Mouse (Mus musculus): ENCODE results near the gene Pank2.
"Not testable (repeated sequence)": the region's sequence is repeated elsewhere in the genome, so short reads cannot be mapped to it uniquely, and the experiment has no call there.

Pank2 gene

DNA sequence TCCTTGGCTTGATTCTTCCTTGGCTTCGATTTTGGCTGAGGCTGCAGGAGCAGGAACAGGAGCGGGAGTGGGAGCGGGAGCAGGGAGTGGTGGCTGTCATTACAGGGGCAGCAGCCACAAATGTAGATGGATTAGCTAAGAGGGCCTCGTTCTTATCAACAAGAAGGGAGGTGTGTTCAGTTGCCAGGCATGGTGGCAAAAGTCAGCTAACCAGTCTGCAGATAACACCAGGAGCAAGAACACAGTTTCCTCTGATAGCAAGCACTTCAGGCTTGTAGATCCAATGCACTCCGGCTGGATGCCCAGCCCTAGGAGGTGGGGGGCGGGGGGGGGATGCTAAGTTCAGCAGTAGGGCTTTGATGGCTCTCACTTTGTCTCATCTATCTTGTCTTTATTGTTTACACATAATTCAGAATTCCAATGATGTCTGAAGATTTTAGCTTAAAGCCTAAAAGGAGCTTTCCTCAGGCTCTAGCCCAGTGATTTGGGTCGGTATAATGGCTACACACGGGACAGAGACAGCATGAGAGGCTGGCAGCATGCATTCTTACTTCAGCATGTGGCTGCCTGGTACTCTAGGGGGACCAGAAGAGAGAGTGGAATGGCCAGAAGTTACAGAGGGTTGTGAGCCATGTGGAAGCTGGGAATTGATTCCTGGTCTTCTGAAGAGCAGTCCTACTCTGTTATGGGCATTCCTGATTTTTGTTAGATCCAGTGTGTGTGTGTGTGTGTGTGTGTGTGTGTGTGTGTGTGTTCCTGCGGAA is 1.6 kb upstream of the Pank2 start:
- no peak for DNase-seq (ENCODE audit: extremely low spot score, low spot score)

DNA sequence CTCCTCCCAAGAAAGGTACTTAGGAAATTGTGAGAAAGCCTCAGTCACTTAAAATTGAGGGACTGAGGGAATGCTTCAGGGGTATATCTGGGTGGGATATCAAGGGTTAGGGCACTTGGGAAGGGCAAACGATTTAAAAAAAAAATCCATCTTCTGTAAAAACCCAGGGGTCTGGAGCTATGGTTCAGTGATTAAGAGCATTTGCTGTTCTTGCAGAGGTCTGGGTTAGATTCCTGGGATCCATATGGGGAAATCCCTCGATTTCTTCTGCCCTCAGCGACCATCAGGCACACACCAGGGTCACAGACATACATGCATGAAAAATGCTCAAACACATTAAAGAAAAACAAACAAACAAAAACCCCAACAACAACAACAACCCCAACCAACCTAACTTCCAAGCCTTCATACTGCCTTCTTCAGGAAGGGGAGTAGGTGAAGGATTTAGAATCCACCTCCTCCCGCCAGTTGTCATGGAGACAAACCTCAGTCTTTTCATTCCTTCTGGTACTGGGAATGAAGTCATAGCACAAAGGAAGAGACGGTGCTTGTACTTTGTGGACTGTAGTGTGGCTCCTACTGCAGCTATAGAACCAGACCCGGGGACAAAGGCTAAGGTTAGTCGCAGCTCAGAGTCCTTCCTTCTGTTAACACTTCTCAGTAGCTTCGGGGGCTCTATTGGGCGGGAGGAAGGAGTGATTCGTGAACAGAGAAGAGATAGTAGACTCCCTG is 648 bp upstream of the Pank2 start:
- no peak for DNase-seq (ENCODE audit: extremely low spot score, low spot score)

DNA sequence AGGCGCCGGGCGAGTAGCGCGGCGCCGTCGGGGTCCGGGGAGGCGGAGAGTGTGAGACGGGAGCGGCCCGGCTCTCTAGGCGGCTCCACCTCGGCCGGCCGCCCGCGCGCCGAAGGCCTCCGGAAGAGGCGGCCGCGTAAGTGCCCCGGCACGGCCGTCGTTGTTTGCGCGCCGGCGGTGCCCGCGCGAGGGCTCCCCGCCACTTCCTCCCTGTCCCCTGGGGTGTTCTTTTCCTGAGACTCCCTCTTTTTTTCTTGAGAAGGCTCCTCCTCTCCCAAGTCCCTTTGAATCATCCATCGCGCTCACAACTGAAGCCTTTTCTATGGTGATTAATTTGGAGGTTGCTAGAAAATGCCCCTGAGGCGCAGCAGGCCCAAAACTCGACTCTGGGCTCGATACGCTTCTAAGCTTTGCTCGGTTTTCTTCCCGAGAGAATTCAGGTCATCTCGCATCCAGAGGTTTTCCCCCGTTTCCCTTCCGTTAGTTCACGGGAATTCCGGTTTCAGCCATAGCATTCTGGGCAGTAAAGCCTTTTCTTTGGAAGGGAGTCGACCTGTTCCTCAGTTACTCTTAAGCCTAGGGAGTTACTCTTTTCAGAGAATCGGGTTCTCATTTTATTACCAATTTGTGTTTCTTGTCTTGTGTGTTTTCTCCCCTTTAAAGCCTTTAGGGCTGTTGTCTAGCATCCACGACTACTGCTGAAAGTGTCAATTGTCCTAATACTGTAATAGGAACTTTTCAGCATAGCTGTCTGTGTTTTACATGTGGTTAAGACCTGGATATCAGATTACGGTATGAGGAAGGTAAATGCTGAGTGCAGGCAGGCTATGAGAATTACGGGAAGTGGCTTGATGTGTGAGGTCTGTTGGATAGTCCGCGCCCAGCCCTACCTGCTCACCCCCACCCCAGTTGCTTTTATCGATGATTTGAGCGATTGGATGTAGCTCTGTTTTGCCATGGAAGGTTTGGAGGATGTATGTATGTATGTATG is 680 bp downstream of the Pank2 start:
- DNase-seq (ENCODE audit: extremely low spot score, low spot score), result peak; percentile 28

DNA sequence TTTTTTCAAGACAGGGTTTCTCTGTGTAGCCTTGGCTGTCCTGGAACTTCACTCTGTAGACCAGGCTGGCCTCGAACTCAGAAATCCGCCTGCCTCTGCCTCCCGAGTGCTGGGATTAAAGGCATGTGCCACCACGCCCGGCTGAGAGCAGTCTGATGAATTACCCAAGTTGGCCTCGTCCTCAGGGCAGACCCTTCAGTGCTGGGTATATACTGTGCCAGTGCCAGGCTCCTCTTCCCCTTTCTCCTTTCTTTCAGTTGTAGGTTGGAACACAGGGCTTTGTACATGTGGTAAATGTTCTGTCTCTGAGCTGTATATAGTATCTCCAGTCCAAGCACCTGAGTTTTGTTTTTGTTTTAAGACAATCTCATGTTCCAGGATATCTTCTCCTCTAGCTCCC is 1.7 kb downstream of the Pank2 start:
- DNase-seq (ENCODE audit: extremely low spot score, low spot score), result no peak

DNA sequence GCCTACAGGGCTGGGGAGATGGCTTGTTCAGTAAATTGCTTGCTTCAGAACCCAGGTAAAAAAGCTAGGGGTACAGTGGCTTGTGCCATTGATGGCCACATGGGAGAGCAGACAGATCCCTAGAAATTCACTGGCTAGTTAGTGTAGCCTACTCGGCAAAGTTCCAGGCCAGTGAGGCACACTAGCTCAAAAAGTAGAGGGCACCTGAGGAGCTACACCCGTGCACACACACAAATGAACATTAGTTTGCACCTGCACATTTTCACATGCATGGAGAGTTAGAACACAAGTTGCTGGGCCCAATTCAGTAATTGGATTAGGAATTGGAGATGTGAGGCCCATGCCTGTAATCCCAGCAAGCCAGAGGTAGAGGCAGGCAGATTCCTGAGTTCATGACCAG is 2.8 kb downstream of the Pank2 start:
- DNase-seq (ENCODE audit: extremely low spot score, low spot score), result no peak

DNA sequence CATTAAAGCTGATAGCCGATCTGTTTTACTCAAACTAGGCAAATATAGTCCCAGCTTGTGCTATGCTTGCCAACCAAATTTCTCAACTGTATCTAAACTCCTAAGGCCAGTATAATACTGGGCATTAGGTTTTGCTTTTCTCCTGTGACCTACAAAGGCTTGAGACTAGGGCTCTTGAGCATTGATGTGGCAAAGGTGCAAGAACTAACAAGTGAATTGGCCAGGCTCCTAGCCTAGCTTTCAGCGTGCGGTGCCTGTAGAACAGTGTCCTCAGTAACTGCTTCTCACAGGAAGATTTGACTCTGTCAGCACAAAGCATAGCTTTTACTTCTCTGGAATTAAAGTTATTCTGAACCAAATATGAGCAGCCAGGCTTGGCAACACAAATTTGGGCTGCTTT is 13.2 kb downstream of the Pank2 start:
- DNase-seq (ENCODE audit: extremely low spot score, low spot score), result no peak

DNA sequence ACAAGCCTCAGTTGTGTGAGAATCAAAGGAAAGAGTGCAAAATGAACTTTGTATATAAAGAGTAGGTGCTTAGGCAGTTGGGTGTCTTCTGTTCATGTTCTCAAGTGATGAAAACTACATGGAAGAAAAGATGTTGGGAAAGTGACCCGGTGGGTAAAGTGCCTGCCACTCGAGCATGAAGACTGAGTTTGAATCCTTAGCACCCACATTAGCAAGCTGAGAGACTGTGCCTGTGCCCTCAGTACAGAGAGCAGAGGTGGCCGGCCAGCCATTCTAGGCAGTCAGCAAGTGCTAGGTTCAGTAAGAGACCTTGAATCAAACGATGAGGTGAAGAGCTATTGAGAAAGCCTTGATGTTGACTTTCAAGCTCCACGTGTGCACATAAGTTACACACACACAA is 14.4 kb downstream of the Pank2 start:
- DNase-seq (ENCODE audit: extremely low spot score, low spot score), result no peak

DNA sequence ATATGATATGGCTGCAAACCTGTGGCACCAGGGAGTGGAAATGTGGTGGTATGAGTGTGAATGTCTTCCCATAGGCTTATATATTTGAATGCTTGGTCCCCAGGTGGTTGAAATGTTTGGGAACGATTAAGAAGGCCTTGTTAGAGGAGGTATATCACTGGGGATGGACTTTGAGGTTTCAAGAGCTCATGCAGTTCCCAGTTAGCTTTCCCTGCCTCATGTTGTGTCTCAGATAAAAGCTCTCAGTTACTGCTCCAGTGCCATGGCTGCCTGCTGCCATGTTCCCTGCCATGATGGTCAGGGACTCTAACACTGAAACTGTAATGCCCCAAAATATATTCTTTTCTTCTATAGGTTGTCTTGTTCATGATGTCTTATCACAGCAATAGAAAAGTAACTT is 19.3 kb downstream of the Pank2 start:
- DNase-seq (ENCODE audit: extremely low spot score, low spot score), result no peak

DNA sequence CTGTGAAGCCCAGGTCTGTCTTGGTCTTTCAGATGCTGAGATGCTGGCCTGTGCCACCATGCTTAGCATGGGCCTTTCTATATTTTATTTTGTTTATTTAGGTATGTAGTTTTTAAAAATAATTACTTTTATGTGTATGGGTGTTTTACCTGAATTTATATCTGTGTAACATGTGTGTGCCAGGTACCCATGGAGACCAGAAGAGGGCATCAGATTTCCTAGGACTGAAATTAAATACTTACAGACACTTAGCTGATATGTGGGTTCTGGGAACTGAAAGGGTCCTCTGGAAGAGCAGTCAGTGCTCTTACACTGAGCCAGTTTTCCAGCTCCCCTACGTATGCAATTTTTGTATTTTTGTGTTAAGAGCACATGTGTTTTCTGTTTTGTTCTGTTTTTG is 24.0 kb downstream of the Pank2 start:
- DNase-seq (ENCODE audit: extremely low spot score, low spot score), result no peak

DNA sequence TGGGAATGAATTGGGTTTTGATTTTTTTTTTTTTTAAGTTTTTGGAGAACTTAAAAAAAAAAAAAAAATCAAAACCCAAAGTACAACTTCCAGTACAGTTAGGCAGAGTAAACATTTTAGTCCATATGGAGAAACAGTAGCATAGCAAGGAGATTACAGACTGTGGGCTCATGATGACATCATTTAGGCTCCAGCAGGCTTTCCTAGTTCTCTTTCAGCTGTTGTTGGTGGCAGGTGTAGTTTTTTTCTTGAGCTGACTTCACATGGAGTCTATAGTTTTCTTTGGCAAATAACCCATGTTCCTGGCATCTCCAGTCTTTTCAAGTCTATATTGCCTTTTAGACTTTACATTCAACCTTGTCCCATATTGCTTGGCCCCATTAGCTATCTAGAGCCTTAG is 28.4 kb downstream of the Pank2 start:
- DNase-seq (ENCODE audit: extremely low spot score, low spot score), result no peak

DNA sequence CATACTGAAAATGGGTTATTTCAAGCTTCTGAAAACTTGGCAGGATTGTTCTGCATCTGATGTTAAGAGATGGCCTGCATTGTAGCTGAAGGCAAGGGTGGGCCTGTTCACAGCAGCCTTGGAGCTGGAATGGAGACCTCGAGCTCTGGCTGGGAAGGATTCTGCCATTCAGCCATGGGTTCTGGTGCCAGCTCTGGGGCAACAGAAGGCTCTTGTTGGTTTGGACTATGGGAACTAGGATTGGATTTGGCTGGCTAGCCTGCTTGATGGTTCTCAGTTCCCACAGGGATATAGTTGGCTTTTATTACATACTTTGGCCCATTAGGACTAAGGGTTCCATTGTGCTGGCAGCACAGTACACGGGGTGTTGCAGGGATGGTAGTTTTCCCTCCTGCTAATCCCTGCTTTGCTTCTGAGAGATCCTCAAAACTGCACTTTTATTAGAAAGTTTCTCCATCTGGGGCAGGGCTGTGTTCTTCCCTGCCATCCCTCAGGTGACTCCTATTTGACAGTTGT is 34.5 kb downstream of the Pank2 start:
- DNase-seq (ENCODE audit: extremely low spot score, low spot score), result no peak

DNA sequence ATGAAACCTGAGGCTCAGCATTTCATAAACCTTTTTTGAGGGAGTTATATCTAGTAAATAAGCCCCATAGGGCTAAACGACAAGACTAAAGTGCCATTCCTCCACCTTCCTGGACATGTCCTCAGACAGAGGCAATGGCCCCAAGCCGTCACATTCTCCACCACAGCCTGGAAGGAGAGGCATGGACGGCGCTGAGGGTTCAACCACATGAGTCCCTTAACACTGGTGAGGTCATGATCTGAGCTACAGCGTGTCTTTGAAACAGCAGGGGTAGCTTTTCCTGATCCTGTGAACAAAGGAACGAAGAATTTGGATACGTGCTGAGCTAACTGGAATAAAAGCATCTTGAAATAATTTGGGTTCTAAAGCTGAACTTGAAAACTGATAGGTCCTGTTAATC is 36.4 kb downstream of the Pank2 start:
- DNase-seq (ENCODE audit: extremely low spot score, low spot score), result not testable (repeated sequence)

DNA sequence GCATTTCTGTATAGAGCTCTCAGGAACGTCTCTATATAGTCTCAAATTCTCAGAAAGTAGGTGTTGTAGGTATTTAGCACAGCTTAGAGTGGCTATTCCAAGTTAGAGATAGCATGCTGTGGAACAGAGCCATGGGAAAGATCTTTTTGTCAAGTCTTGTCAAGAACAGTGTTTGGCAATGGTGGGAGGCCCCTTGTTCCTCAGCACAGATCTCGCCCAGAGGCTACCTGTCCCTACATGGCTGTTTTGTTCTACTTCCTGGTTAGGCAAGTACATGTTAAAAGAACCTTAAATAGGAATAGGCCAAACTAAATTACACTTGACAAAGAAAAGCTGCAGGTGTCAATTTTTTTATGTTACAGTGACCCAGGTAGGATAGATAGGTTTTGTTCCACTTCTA is 38.2 kb downstream of the Pank2 start:
- DNase-seq (ENCODE audit: extremely low spot score, low spot score), result no peak

DNA sequence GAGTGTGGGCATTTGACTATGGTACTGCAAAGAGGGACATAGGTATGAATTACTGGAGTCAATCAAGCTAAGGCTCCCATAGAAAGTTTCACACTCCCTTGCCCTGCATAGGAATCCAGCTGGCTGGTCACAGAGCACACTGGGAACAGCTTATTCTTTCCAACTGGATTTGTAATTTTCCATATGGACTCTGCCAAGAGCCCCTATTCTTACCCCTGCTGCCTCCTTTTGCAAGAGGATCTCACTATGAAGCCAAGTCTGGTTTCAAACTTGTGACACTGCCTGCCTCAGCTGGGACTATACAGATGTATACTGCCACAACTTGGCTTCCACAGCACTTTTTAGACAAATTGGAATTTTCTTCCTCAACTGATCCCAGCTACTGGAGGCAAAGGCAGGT is 39.3 kb downstream of the Pank2 start:
- DNase-seq (ENCODE audit: extremely low spot score, low spot score), result no peak

DNA sequence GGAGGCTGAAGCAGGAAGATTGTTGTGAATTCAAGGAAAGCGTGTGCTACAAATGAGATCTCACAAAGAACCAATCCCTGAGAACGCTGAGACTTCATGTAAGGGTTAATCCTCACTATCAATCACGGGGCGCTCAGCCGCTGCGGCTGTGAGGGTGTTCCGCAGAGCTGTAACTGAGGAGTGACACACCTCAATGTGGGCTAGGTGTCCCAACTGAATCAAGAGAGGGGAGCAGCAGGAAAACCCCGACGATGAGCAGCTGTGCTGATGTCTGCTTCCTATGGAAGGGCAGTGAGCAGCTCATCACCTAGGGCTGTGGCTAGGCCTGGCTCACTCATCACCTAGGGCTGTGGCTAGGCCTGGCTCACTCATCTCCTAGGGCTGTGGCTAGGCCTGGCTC is 42.2 kb downstream of the Pank2 start:
- DNase-seq (ENCODE audit: extremely low spot score, low spot score), result no peak

DNA sequence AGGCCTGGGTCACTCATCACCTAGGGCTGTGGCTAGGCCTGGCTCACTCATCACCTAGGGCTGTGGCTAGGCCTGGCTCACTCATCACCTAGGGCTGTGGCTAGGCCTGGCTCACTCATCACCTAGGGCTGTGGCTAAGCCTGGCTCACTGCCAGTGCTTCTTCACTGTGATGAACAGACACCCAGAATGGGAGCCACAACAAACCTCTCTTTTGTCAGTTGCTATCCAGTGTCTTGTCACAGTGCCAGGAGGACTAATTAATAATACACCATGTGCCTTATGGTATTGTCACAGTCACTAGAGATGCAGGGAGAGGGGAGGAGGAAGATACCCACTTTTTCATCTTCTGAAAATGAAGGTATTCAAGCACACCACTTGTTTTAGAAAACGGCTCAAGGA is 42.9 kb downstream of the Pank2 start:
- DNase-seq (ENCODE audit: extremely low spot score, low spot score), result not testable (repeated sequence)

DNA sequence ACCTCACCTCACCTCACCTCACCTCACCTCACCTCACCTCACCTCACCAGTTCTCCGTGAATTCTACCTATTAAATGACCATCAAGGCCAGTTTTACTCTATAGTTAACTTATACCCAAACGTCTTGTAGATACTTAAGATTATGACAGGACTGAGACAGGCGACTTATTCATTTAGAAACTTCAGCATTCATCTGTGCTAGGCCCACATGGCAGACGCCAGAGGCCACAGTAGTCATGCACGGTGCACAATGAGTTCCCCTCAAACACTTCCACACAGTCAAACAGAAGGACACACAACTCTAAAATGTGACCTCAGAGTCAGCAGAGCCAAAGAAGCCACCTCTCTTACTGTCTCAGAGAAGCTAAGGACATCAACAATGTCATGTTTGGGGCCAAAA is 45.1 kb downstream of the Pank2 start:
- DNase-seq (ENCODE audit: extremely low spot score, low spot score), result no peak

DNA sequence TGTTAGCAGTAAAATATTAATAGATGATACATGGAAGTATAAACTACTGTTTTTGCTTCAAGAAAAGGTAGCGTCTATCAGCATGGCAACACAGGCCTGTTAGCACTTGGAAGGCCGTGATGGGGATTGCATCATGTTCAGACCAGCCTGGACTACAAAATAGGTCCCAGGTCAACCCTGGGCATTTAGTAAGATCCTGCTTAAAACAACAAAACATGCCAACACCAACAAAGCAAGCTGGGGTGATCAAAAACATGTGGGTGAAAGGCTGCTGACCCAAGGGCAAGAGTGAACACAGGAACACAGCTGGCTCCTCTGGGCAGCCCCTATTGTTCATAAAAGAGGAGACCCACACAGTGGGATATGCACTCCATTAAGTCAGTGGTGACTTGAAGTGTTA is 45.5 kb downstream of the Pank2 start:
- no peak for DNase-seq (ENCODE audit: extremely low spot score, low spot score)

DNA sequence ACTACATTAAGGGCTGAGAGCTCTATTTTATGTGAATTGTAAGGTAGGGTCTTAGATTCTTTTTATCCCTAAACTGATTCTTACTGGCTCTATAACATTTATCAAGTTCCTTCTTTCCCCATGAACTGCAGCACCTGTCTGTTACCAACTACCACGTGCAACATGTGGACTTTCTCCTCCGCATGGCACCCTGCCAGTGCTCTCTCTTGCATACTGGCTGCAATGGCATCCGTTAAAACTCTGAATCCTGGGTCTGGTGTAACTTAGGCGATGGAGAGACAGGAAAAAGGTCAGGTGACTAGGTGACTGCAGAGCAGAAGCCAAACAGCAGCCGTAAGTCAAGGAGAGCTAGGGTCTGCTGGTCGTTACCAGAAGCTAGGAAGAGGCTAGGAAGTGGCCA is 47.0 kb downstream of the Pank2 start:
- DNase-seq (ENCODE audit: extremely low spot score, low spot score), result no peak

DNA sequence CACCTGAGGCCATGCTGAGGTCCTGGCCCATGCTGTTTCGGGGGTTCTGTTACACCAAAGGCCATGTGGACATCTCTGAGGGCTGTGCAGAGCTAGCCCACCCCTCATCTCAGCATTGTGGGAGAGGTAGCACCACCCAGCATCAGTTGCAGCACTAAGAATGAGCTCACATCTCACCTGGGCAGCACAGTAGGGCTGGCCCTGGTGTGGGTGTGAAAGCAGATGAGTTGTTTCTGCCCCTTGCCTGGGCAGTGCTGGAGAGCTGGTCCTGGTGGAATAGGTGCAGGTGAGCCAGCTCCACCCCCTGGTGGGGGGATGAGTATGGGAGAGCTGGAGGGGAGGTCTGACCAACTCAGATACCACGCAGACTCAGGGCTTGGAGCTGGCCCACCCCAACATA is 53.9 kb downstream of the Pank2 start:
- DNase-seq (ENCODE audit: extremely low spot score, low spot score), result no peak

DNA sequence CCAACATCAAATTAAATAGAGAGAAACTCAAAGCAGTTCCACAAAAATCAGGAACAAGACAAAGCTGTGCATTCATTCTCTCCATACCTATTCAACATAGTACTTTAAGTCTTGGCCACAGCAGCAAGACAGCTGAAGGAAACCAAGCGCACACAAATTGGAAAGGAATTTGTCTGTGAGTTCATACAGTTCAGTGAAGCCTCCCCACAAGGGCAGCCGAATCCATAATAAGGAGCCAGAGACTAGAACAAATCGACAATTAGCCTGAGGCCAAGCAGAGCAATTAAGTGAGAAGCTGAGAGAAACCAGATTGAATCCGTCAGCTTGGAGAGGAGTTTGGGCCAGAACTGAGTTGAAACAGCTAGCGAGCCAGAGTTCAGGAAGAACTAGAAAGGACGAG is 57.1 kb downstream of the Pank2 start:
- no peak for DNase-seq (ENCODE audit: extremely low spot score, low spot score)

DNA sequence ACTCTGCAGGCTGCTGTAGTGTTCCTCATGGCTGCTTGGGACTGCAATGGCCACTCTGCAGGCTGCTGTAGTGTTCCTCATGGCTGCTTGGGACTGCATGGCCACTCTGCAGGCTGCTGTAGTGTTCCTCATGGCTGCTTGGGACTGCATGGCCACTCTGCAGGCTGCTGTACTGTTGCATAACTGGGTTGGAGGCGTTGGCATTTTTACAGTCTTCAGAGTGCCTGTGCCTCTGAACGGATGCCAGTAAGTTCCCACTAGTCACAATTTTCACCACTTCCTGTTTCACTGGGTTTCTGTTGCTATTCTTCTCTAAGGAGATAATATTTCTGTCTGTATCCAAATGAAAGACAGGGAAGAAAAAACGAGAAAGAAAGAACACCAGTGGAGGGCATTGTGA is 58.9 kb downstream of the Pank2 start:
- DNase-seq (ENCODE audit: extremely low spot score, low spot score), result not testable (repeated sequence)

Measured in neural tube, embryonic 10.5 days (tissue).